Mouse (Mus musculus): Measurements from ENCODE around the gene Sms.

The Sms gene

GRCm38 (mm10) chrX:157462716-157463115 is 29.4 kb downstream of the Sms start:
- in situ Hi-C loops (cut with MboI, MseI), result loop anchor here in 1 of 2 experiments (10.0 to 25.0 kb wide), 3 partner anchors 182 to 1825 kb away; no protein-coding TSS in a partner anchor

- in situ Hi-C loops (cut with MboI, MseI), result loop anchor here in 1 of 2 experiments (25.0 kb wide), 1 partner anchor 1817 kb away; no protein-coding TSS in a partner anchor
Measured at GRCm38 (mm10) chrX:157454430-157454829, 37.7 kb downstream of the Sms start.

GRCm38 (mm10) chrX:157449000-157449399 is 43.1 kb downstream of the Sms start:
- in situ Hi-C loops (cut with MboI, MseI), result no loop called here

GRCm38 (mm10) chrX:157447431-157447830 is 44.7 kb downstream of the Sms start:
- in situ Hi-C loops (cut with MboI, MseI), result no loop called here

- in situ Hi-C loops (cut with MboI, MseI), result no loop called here
Measured at GRCm38 (mm10) chrX:157434768-157435167, 57.3 kb downstream of the Sms start.

- in situ Hi-C loops (cut with MboI, MseI), result no loop called here
Measured at GRCm38 (mm10) chrX:157419451-157419850, 72.6 kb downstream of the Sms start.

- in situ Hi-C loops (cut with MboI, MseI), result no loop called here
Measured at GRCm38 (mm10) chrX:157415212-157415611, 76.9 kb downstream of the Sms start, which contains the start of gene Phex. TSS of gene Phex (minus strand) at chrX:157415312.

GRCm38 (mm10) chrX:157404919-157405318 is 87.2 kb downstream of the Sms start:
- in situ Hi-C loops (cut with MboI, MseI), result no loop called here

All from T-helper 17 cell (primary cell).